Mouse (Mus musculus): Measurements from ENCODE around the gene Cstb.

- TF ChIP-seq JUND (IDR thresholded peaks at IDR 0.05; ENCODE audit: low read depth, low read length), result no peak
- no peak for TF ChIP-seq CTCF (IDR thresholded peaks at IDR 0.05 in 2 of 3, conservative IDR thresholded peaks at IDR 0.05 in 1 of 3; ENCODE audit: control insufficient read depth in 1 of 3, insufficient read depth in 1 of 3, low read depth in 2 of 3, low read length in 3 of 3, poor library complexity in 1 of 3, severe bottlenecking in 1 of 3)
- TF ChIP-seq USF1 (IDR thresholded peaks at IDR 0.05; ENCODE audit: low read depth, low read length), result no peak
- TF ChIP-seq POLR2A (IDR thresholded peaks at IDR 0.05; ENCODE audit: control insufficient read depth in 1 of 2, insufficient read depth in 1 of 2, low read depth in 1 of 2, low read length in 2 of 2, poor library complexity in 1 of 2), result no peak
- TF ChIP-seq NRF1 (IDR thresholded peaks at IDR 0.05; ENCODE audit: insufficient read depth, low read depth, low read length, poor library complexity, severe bottlenecking), result no peak
- TF ChIP-seq ZC3H11A (IDR thresholded peaks at IDR 0.05; ENCODE audit: low read depth, low read length), result no peak
- no peak for TF ChIP-seq RAD21 (IDR thresholded peaks at IDR 0.05; ENCODE audit: low read depth, low read length)
- TF ChIP-seq ZNF384 (IDR thresholded peaks at IDR 0.05; ENCODE audit: low read depth, low read length), result no peak
- TF ChIP-seq KAT2A (conservative IDR thresholded peaks at IDR 0.05; ENCODE audit: low read depth, low read length), result no peak
- no peak for TF ChIP-seq MAFK (IDR thresholded peaks at IDR 0.05; ENCODE audit: borderline replicate concordance, low read depth, low read length)
- TF ChIP-seq ZMIZ1 (IDR thresholded peaks at IDR 0.05; ENCODE audit: low read depth, low read length), result no peak
These were observed 37.7 kb downstream of the Cstb start for GRCm38 (mm10) chr10:78462945-78463768.
